Mouse (Mus musculus): ENCODE measurements around the gene Cpa5.

The Cpa5 gene

GRCm38 (mm10) chr6:30644462-30644861 lies 33.7 kb downstream of the Cpa5 start:
- peak; percentile 83 for DNase-seq (ENCODE audit: low spot score)

GRCm38 (mm10) chr6:30645379-30645778 lies 34.6 kb downstream of the Cpa5 start:
- DNase-seq (ENCODE audit: low spot score) = no peak

GRCm38 (mm10) chr6:30649651-30650296 lies 39.0 kb downstream of the Cpa5 start:
- DNase-seq (ENCODE audit: low spot score) = no peak

GRCm38 (mm10) chr6:30652425-30653188 lies 41.8 kb downstream of the Cpa5 start:
- DNase-seq (ENCODE audit: low spot score) = peak; percentile 51

DNA sequence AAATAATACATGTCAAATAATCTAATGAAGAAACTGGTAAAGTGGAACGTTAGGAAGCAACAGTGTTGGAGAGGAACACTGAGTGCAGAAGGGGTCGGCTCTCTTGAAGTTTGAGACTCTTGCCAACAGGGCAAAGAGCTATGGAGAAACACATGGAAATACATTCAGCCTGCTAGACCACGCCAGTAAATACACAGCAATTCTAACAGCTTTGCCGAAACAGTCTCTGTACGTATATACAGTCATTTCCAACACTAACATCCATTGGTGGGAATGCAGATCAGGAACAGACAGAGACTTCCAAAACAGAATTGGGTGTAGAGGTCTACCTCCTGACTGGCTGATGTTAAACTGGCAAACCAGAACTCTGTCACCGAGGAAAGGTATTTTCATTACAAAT lies 42.7 kb downstream of the Cpa5 start:
- DNase-seq (ENCODE audit: low spot score) = peak; percentile 52

GRCm38 (mm10) chr6:30654402-30654859 lies 43.6 kb downstream of the Cpa5 start:
- DNase-seq (ENCODE audit: low spot score) = no peak

DNA sequence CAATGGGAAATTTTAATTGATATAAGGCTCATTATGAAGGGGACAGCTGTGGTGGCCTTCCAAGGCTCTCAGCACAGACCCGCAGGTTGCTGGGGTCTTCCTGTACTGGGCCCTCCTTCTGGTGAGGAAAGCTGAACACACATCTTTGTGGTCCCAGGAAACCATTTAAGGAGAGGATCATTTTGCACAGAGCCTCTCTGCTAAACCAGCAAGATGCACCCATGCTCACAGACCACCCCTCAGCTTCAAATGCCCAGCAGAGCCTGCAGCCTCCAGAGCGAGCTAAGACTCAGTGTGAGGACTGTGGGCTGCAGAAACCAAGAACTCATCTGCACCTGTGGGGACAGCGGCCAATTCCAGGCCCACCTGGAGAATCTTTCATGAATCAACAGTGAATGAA lies 44.1 kb downstream of the Cpa5 start:
- no peak for DNase-seq (ENCODE audit: low spot score)

DNA sequence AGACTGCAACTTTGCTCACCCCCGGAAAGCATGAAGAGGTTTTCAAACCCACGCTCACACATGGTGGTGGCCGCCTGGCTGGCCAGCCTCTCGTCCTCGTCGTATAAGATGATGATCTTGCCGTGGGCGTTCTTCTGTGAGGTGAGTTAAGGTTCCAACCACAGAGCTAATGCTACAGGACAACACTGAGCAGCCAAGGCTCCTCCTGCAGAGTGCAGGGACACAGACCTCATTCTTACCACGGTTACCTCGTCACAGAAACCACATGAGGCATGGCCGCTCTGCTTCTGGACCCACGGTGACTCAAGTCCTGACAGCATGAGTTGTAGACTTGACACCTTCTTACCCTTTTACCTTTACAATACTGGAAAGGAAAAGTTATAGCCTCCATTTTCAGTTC lies 46.5 kb downstream of the Cpa5 start:
- DNase-seq (ENCODE audit: low spot score) = no peak

- DNase-seq (ENCODE audit: low spot score) = no peak
These were observed 47.8 kb downstream of the Cpa5 start for GRCm38 (mm10) chr6:30658619-30659018.

GRCm38 (mm10) chr6:30664776-30665175 lies 54.0 kb downstream of the Cpa5 start:
- no peak for DNase-seq (ENCODE audit: low spot score)

DNA sequence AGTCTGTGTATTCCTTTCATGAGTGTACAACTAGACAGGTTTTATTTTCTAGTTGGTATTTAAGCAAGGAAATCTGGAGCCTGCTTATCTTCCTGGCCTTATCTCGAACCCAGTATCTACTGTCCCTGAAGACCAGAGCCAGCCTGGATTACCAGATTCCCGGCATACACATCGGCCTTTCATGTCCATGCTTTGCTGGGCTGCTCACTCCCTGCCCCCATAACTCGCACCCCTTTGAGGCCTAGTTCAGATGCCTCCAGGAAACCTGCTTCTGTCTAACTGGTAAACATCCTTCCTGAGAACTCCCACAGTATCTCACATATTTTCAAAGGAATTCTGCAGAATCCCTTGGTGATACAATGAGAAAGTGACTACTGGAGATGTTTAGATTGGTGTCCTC lies 54.5 kb downstream of the Cpa5 start:
- no peak for DNase-seq (ENCODE audit: low spot score)

DNA sequence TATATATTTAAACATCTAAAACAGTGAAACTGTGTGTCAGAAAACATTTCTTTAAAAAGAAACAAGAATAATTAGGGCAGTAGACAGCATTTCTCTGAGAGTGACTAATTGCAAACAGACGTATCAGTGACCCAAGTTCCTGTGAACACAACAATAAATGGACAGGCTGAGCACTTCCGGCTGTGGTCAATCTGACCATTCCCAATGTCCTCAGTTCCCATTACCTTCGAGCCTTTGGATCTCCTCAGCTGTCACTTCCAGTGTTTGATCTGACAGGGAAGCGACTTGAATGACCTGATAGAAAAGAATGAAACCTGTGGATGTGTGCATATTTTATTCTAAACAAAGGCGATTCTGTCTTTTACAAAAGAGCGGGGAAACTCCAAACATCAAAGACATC lies 55.2 kb downstream of the Cpa5 start:
- DNase-seq (ENCODE audit: low spot score) = no peak

GRCm38 (mm10) chr6:30667585-30667984 lies 56.8 kb downstream of the Cpa5 start:
- no peak for DNase-seq (ENCODE audit: low spot score)

DNA sequence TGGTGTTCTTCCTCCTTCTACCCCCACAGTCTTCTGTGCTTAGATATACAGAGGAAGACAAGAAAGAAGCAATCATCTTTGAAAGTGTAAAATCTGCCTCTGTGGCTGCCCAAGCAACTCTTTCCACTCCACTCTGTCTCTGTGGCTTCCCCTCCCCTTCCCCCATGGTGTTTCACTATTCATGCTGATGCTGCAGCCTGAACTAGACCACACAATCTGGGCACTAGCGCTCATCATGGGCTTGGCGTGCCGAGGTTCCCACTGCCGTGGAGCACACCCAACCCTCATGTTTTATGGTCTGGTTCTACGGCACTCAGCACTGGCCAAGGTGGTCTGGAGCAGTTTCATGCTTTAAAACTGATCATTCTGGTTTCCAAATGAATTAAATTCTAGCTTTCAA lies 60.9 kb downstream of the Cpa5 start:
- DNase-seq (ENCODE audit: low spot score) = no peak

- DNase-seq (ENCODE audit: low spot score) = no peak
These were observed 63.2 kb downstream of the Cpa5 start for GRCm38 (mm10) chr6:30673764-30674561.

GRCm38 (mm10) chr6:30674714-30675280 lies 64.0 kb downstream of the Cpa5 start:
- DNase-seq (ENCODE audit: low spot score) = no peak

- no peak for DNase-seq (ENCODE audit: low spot score)
These were observed 64.5 kb downstream of the Cpa5 start for GRCm38 (mm10) chr6:30675281-30675771.

GRCm38 (mm10) chr6:30676506-30676905 lies 65.7 kb downstream of the Cpa5 start:
- DNase-seq (ENCODE audit: low spot score) = no peak

GRCm38 (mm10) chr6:30677591-30677990 lies 66.8 kb downstream of the Cpa5 start:
- DNase-seq (ENCODE audit: low spot score) = no peak

- no peak for DNase-seq (ENCODE audit: low spot score)
These were observed 67.7 kb downstream of the Cpa5 start for GRCm38 (mm10) chr6:30678482-30678881.

GRCm38 (mm10) chr6:30679567-30679966 lies 68.8 kb downstream of the Cpa5 start:
- no peak for DNase-seq (ENCODE audit: low spot score)

DNA sequence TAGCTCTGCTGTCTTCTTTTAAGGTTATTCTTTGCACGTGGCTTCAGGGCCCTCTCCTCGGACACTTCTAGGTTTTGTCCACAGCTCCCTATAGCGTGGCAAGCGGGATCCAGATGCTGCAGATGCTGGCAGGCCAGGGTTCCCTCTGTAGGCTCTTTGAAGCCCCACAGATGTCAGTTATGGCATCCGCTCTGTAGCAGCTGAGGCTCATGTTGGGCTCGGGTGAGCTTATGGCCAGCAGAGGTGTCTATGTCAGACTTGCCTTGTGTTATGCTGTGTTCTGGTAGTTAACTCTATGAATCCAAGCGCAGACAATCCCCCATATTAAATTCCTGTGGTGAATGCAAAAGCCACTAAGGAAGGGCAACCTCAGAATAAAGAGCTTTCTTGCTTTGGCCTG lies 69.6 kb downstream of the Cpa5 start:
- no peak for DNase-seq (ENCODE audit: low spot score)

All from adipocyte (in vitro differentiated cells).